Mouse (Mus musculus): ENCODE data around the gene Eef2k.

Gene Eef2k

GRCm38 (mm10) chr7:120844689-120845088 lies 2.1 kb downstream of the Eef2k start:
- no peak for DNase-seq (ENCODE audit: low spot score)

DNA sequence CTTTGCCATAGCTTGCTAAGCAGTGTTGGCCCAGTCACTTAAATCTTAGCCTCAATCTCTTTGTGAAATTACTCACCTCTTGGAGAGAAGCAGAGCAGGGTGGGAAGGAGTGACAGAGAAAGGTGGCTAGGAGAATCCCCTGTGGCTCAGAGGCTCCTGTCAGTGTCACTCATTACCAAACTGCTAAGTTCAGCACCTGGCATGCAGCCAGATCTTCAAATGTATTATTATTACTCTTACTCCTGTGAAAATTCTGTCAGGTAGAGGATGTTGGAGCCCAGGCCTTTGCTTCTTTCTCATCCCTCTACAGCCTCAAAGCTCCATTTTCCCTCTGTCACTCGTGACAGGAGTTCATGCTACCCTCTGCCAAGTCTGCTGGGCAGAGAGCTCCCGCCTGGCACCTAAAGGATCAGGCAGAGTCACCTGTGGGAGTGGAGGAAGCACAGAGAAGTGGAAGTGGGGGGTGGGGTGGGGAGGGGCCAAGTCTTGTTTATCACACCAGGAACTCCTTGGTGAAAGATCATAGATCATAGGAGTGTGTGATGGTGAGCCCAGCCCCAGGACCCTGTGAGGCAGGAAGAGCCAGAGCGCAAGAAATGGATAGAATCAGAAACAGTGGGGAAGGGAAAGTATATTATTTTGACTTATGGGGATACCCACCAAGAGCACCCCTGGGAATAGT lies 6.3 kb downstream of the Eef2k start:
- no peak for DNase-seq (ENCODE audit: low spot score)

GRCm38 (mm10) chr7:120850165-120850564 lies 7.5 kb downstream of the Eef2k start:
- DNase-seq (ENCODE audit: low spot score): no peak

GRCm38 (mm10) chr7:120859854-120860253 lies 17.2 kb downstream of the Eef2k start:
- no peak for DNase-seq (ENCODE audit: low spot score)

DNA sequence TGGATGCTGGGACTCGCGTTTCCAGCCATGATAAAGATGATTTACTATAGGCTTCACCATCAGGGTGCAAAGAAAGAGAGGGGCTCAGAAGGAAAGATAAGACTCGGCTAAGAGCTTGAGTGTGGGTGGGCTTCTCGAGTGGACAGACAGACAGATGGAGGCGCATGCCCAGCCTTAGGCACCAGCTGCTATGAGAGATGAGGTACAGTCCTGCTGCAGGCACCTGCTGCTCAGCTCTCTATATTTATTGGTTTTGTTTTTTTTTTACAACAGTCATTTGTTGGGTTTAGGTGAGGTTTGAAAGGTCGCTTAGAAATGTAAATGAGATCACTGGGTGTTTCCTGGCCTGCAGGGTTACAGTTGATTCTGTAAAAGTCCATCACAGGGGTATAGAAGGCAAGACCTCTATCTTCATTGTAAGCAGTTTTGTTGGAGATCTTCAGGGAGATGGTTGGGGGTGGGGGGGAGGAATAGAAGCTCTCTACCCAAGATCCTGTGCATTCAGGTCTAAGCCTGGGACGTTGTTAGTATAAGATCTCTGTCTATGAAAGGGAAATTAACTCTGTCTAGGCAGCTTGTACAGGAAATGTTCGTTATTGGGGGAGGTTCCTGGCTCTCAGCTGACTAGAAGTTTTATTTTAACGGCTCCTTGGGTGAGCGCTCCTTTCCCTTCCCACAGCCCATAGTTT lies 18.3 kb downstream of the Eef2k start:
- no peak for DNase-seq (ENCODE audit: low spot score)

DNA sequence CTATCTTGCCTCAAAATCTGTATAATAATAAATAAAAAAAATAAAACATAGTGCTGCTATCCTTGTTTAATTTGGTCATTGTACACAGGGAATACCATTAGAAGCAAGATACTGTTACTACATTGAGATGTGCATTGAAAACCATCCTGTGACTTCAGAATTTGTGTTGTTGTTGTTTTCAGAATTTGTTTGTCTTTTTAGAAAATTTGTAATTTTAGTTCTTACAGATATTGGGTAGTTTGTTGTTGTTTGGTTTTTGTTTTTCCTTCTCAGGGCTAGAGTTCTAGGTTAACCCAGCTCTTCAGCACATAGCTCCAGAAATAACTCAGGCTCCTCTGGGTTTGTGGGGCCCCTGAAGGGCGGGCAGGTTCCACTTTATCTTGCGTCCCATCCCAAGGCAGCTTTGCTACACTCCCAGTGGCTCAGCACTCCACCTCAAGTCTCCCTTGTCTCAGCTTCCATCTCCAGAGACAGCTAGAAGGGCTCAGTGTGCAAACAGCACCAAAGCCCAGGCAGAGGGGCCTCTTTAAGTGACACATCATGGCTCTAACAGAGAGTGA lies 18.9 kb downstream of the Eef2k start:
- DNase-seq (ENCODE audit: low spot score): no peak

- DNase-seq (ENCODE audit: low spot score): peak; percentile 49
Observed at GRCm38 (mm10) chr7:120862196-120862595, 19.6 kb downstream of the Eef2k start.

GRCm38 (mm10) chr7:120862626-120863025 lies 20.0 kb downstream of the Eef2k start:
- no peak for DNase-seq (ENCODE audit: low spot score)

DNA sequence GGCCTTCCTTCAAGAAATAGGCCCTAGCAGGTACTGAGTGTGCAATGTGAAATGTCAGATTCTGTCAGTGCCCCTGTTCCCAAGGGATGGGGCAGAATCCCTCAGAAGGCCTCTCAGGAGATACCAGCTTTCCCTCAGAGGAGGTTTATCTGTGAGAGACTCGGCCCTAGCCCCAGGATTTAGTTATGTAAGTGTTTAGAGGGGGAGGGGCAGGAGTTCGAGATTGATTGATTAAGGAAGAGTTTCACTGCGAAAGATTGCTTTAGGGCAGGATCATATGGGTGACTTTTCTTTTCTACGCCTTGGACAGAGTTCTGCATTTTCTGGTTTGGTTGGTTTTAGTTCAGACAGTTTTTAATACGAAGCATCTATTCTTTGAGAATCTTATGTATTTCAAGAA lies 20.8 kb downstream of the Eef2k start:
- DNase-seq (ENCODE audit: low spot score): peak; percentile 11

- DNase-seq (ENCODE audit: low spot score): peak; percentile 80
Observed at GRCm38 (mm10) chr7:120865100-120865499, 22.5 kb downstream of the Eef2k start.

DNA sequence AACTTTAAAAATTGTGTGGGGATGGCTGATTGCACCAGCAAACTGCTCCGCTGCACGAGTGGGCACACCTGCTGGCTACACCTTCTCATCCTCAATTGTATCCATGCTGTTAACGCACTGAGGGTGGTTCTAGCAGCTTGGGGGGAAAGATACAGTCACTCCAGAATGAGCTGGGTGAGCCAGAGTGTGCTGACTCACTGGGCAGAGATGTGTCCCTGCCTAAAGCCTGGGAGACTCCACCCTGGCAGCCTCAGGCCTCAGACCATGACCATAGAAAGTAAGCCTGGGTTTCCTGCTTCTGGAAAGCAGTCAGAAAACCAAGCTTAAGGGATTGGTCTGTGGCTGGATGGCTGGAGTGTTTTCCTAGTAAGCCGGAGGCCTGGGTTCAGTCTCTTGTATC lies 23.2 kb downstream of the Eef2k start:
- DNase-seq (ENCODE audit: low spot score): peak; percentile 52

DNA sequence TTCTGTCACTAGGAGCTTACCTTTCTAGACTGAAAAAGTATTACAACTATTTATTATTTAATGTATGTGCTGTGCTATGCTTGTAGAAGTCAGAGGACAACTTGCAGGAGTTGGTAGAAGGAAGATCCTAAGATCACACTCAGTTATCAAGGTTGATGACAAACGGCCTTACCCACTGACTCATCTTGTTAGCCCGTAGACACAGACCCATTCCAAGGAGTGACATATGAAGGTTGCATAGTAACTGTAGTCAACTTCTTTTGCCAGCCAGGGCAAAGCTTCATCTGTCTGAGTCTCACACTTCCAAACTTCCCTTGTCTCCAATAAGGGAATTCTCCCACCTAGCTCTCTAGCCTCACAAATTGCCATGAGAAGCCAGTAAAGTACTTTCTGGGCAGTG lies 24.1 kb downstream of the Eef2k start:
- DNase-seq (ENCODE audit: low spot score): no peak

- no peak for DNase-seq (ENCODE audit: low spot score)
Observed at GRCm38 (mm10) chr7:120867720-120868119, 25.1 kb downstream of the Eef2k start.

- no peak for DNase-seq (ENCODE audit: low spot score)
Observed at GRCm38 (mm10) chr7:120869883-120870282, 27.3 kb downstream of the Eef2k start.

DNA sequence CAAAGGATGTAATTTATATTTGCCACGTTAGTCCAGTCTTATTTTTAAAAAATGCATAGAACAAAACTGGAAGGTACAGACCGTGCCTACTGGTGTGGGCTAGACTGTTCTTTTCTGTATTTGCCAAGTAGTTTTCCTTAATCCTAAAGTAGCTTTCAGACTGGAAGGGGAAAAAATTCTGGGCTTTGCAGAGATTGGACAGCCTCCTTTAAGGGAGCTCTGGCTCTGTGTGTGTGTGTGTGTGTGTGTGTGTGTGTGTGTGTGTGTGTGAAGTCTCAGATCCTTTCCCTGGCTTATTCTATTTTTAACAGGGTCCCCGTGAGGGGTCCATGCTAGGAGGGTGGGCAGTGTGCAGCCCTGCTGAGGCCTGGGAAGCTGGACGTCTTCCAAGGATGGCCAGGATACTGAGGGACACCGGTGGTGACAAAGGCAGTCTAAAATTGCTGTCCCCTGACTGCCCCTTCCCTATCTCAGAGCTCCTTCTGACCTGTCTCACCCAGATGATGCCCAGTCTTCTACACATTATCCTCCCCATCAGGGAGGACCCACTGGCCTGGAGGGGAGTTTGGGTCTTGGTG lies 27.9 kb downstream of the Eef2k start:
- DNase-seq (ENCODE audit: low spot score): no peak

DNA sequence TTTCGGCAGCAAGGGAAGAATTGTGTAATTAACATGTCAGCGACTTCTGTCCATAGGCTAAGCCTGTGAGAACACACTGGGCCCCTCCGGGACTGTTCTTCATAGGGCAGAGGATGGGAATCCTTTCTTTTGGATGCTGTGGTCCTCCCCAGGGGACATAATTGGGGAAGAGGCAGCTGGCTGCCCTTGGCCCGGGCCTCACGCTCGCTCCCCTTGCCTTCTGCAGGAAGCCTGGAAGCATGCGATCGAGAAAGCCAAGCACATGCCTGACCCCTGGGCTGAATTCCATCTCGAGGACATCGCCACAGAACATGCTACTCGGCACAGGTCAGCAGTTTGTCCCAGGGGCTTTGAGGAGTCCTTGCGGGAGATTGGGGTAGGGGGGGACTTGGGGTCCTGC lies 30.5 kb downstream of the Eef2k start:
- no peak for DNase-seq (ENCODE audit: low spot score)

DNA sequence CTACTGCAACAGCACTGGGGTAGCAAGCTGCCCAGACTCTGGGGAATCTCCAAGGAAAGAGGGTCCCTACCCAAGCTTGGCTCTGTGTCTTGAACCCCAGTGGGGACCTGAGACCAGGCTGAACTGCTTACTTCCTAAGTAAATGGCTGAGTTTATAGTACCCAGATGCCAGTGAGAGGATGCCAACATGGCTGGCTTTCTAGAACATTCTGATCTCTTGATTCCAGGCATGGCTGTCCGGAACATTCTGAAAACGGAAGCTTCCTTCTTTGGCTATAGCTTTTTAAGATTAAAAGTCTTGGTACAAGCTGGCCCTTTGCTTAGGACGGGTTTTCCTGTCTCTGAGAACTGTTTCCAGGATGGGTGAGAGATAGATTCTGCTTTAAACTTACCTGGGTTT lies 31.4 kb downstream of the Eef2k start:
- no peak for DNase-seq (ENCODE audit: low spot score)

- peak; percentile 50 for DNase-seq (ENCODE audit: low spot score)
Observed at GRCm38 (mm10) chr7:120874764-120875539, 32.3 kb downstream of the Eef2k start.

DNA sequence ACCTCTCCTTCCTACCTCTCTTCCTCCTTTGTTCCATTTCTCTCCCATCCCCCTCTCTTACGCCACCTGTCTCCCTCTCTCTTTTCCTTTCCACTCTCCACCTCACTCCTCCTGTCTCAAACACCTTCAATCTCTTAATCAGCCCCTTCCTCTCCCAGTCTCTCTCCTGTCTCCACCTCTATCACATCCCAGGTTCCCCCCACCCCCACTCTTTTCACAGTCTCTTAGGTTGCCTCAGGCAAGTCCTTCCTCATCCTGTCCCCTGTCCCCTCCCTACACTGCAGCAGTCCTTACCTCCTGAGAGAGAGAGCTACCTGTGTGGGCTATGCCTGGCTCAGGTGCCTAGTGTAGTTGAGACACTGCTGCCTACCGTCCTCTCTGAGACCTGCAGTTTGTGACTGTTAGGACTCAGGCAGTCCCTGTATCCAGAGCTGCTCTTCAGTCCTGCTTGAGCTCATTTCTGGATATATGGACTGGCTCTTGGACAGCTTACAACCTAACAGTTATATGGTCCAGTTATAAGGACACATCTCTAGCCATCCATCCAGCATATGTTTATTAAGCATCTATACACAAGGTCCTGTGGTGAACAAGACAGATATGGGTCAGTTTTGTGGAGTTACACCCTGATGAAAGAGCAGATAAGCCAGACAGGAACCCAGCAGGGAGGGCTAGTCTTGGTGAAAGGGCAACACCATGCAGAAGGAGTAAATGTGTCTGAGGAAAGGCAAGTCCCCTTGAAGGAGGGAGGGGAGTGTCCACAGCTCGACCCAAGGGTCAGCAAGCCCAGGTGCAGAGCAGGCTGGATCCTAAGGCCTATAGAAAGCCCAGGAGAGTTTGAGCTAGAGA lies 33.1 kb downstream of the Eef2k start:
- no peak for DNase-seq (ENCODE audit: low spot score)

- DNase-seq (ENCODE audit: low spot score): no peak
Observed at GRCm38 (mm10) chr7:120878271-120878670, 35.6 kb downstream of the Eef2k start.

DNA sequence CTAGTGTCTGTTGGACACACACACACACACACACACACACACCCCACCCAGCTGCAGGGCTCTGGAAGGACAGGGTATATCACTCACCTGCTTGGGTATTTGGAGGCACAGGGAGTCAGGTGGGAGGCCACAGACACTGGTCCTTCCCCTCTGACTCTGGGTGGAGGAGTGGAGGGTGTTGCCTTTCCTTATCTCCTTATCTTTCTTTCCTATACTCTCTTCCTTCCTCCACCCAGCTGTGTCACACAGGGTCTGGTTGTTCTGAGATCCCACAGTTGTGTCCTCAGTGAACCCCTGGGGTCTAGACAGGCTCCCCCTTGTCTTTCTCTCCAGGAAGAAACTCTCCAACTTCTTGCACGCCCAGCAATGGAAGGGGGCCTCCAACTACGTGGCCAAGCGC lies 37.3 kb downstream of the Eef2k start:
- no peak for DNase-seq (ENCODE audit: low spot score)

Data from yolk sac, embryonic 10.5 days (tissue).